Mouse (Mus musculus) heart, embryonic 15.5 days (tissue): ENCODE results near the gene Olfr1368. TPM values are rescaled to one million over a fixed set of nuclear protein-coding genes. Genes with fewer than 3 reads are reported as not detected.
A peak's percentile ranks its signal among the peaks of the same experiment; 100 is the strongest.

Source experiments
- ATAC-seq: fragments of 200-750 bp; cut with Nextera tagmentation; replicated peaks from 2 replicates; pipeline ENCODE4 v1.8.0; 2017; ENCODE audit warnings: low read depth, moderate TSS enrichment; ENCODE audit not compliant: insufficient number of reproducible peaks, insufficient read depth, low FRiP score
- H3K27ac ChIP-seq: fragments of 300-500 bp; sonication (generic); 2 replicates; pipeline ENCODE4 v1.5.1; 2015; ENCODE audit warnings: mild to moderate bottlenecking, inconsistent platforms
- H3K27me3 ChIP-seq: fragments of 300-500 bp; sonication (generic); 2 replicates; pipeline ENCODE4 v1.6.1; 2015; ENCODE audit warnings: inconsistent platforms
- H3K36me3 ChIP-seq: fragments of 300-500 bp; sonication (generic); 2 replicates; pipeline ENCODE4 v1.6.1; 2015; ENCODE audit warnings: mild to moderate bottlenecking, inconsistent platforms
- H3K4me1 ChIP-seq: fragments of 300-500 bp; sonication (generic); replicated peaks from 2 replicates; pipeline ENCODE4 v1.6.1; 2015; ENCODE audit warnings: inconsistent platforms
- H3K4me2 ChIP-seq: fragments of 300-500 bp; sonication (generic); 2 replicates; pipeline ENCODE4 v1.6.1; 2015; ENCODE audit warnings: inconsistent platforms, mild to moderate bottlenecking, moderate library complexity
- H3K4me3 ChIP-seq: fragments of 300-500 bp; sonication (generic); 2 replicates; pipeline ENCODE4 v1.5.1; 2015; ENCODE audit warnings: mild to moderate bottlenecking, inconsistent platforms
- H3K9ac ChIP-seq: fragments of 300-500 bp; sonication (generic); 2 replicates; pipeline ENCODE4 v1.6.1; 2015; ENCODE audit warnings: mild to moderate bottlenecking, inconsistent platforms
- H3K9me3 ChIP-seq: fragments of 300-500 bp; sonication (generic); replicated peaks from 2 replicates; pipeline ENCODE4 v1.6.1; 2016; ENCODE audit warnings: inconsistent platforms
- WGBS: fragments of 180-500 bp; shearing (Covaris S2); methylation state at CpG from one replicate; pipeline ENCODE4 v1.1.7; 2015; ENCODE audit warnings: mixed read lengths; 5-methylcytosine and 5-hydroxymethylcytosine counted together
- polyA plus RNA-seq: library from polyadenylated mRNA; unstranded; fragments of >200 nt; fragmentation: Nextera tagmentation; extraction: Ambion mirVana; gene quantifications from 2 replicates; pipeline ENCODE4 v1.2.1, GENCODE M21; 2015

Gene Olfr1368
- not detected in 2 replicates for polyA plus RNA-seq

- WGBS = 54% methylated on average over 4 of the region's 4 CpGs
- Histone ChIP-seq H3K9me3 (no peaks in the 10 kb centered on the region), H3K27me3 (no peaks in the 10 kb centered on the region), H3K4me2 (no peak within 1 kb of the TSS), H3K27ac (no peak within 1 kb of the TSS), H3K36me3 (no peaks in the 10 kb centered on the region), H3K4me1 (no peaks in the 10 kb centered on the region), H3K4me3 (no peak within 1 kb of the TSS), H3K9ac (no peak within 1 kb of the TSS)
- ATAC-seq = no peak
These were observed at the start of gene Olfr1368 for GRCm38 (mm10) chr13:21145767-21146166. Olfr1368 (minus strand) TSS chr13:21145867.

GRCm38 (mm10) chr13:21185521-21185920 is 39.9 kb upstream of the Olfr1368 start:
- Histone ChIP-seq H3K4me2 (no peak overlapping the region), H3K9me3 (no peaks in the 10 kb centered on the region), H3K27me3 (no peaks in the 10 kb centered on the region), H3K4me1 (peaks cover 22% of the 10 kb centered on the region), H3K9ac (no peak overlapping the region), H3K4me3 (no peak overlapping the region), H3K36me3 (peaks cover 81% of the 10 kb centered on the region), H3K27ac (no peak overlapping the region)
- ATAC-seq = no peak
- WGBS = 73% methylated on average over 4 of the region's 4 CpGs

GRCm38 (mm10) chr13:21183661-21184060 is 38.0 kb upstream of the Olfr1368 start:
- H3K4me3 ChIP-seq = no peak overlapping the region
- H3K27ac ChIP-seq = no peak overlapping the region
- H3K27me3 ChIP-seq = no peaks in the 10 kb centered on the region
- no peaks in the 10 kb centered on the region for H3K9me3 ChIP-seq
- no peak overlapping the region for H3K9ac ChIP-seq
- peaks cover 27% of the 10 kb centered on the region for H3K4me1 ChIP-seq
- WGBS = 82% methylated on average over 7 of the region's 7 CpGs
- H3K4me2 ChIP-seq = no peak overlapping the region
- H3K36me3 ChIP-seq = peaks cover 62% of the 10 kb centered on the region
- no peak for ATAC-seq

GRCm38 (mm10) chr13:21183066-21183465 is 37.4 kb upstream of the Olfr1368 start:
- WGBS = 90% methylated on average over 6 of the region's 6 CpGs
- peaks cover 56% of the 10 kb centered on the region for H3K36me3 ChIP-seq
- H3K4me2 ChIP-seq = no peak overlapping the region
- peaks cover 31% of the 10 kb centered on the region for H3K4me1 ChIP-seq
- no peak overlapping the region for H3K9ac ChIP-seq
- no peak overlapping the region for H3K4me3 ChIP-seq
- H3K27ac ChIP-seq = no peak overlapping the region
- no peaks in the 10 kb centered on the region for H3K27me3 ChIP-seq
- no peak for ATAC-seq
- H3K9me3 ChIP-seq = no peaks in the 10 kb centered on the region

GRCm38 (mm10) chr13:21181996-21182395 is 36.3 kb upstream of the Olfr1368 start:
- Histone ChIP-seq H3K4me2 (peak overlapping the region; percentile 88), H3K4me3 (peak overlapping the region; percentile 86), H3K27me3 (no peaks in the 10 kb centered on the region), H3K9ac (peak overlapping the region; percentile 92; the same call in 1 of the 2 replicates), H3K27ac (no peak overlapping the region), H3K4me1 (peaks cover 31% of the 10 kb centered on the region), H3K9me3 (no peaks in the 10 kb centered on the region), H3K36me3 (peaks cover 46% of the 10 kb centered on the region)
- ATAC-seq = no peak
- WGBS = 69% methylated on average over 7 of the region's 7 CpGs

GRCm38 (mm10) chr13:21180551-21181530 is 35.2 kb upstream of the Olfr1368 start:
- Histone ChIP-seq H3K4me3 (peak overlapping the region; percentile 86), H3K9me3 (no peaks in the 10 kb centered on the region), H3K4me1 (peaks cover 31% of the 10 kb centered on the region), H3K27me3 (no peaks in the 10 kb centered on the region), H3K36me3 (peaks cover 37% of the 10 kb centered on the region), H3K27ac (peak overlapping the region; percentile 97), H3K4me2 (peak overlapping the region; percentile 88), H3K9ac (peak overlapping the region; percentile 92)
- WGBS = under 1% methylated on average over 71 of the region's 71 CpGs
- ATAC-seq = peak; percentile 41

- Histone ChIP-seq H3K4me3 (peak overlapping the region; percentile 86), H3K27me3 (no peaks in the 10 kb centered on the region), H3K4me2 (peak overlapping the region; percentile 88), H3K36me3 (peaks cover 28% of the 10 kb centered on the region), H3K9ac (peak overlapping the region; percentile 92), H3K4me1 (peaks cover 28% of the 10 kb centered on the region), H3K9me3 (no peaks in the 10 kb centered on the region), H3K27ac (peak overlapping the region; percentile 97)
- ATAC-seq = peak; percentile 95
- WGBS = under 1% methylated on average over 80 of the region's 80 CpGs
These were observed 34.3 kb upstream of the Olfr1368 start for GRCm38 (mm10) chr13:21179724-21180550.

- H3K27me3 ChIP-seq = no peaks in the 10 kb centered on the region
- WGBS = under 1% methylated on average over 15 of the region's 15 CpGs
- peak within 1 kb of the TSS; percentile 97 for H3K27ac ChIP-seq
- peak within 1 kb of the TSS; percentile 86 for H3K4me3 ChIP-seq
- no peak; the same call in 1 of the 2 replicates for ATAC-seq
- peaks cover 28% of the 10 kb centered on the region for H3K4me1 ChIP-seq
- H3K9ac ChIP-seq = peak within 1 kb of the TSS; percentile 92
- peak within 1 kb of the TSS; percentile 88 for H3K4me2 ChIP-seq
- peaks cover 22% of the 10 kb centered on the region for H3K36me3 ChIP-seq
- no peaks in the 10 kb centered on the region for H3K9me3 ChIP-seq
These were observed 33.7 kb upstream of the Olfr1368 start, which contains the start of gene Trim27 for GRCm38 (mm10) chr13:21179367-21179723. Trim27 (plus strand) TSS chr13:21179445.

GRCm38 (mm10) chr13:21178364-21178763 is 32.7 kb upstream of the Olfr1368 start:
- Histone ChIP-seq H3K27ac (no peak overlapping the region), H3K4me3 (no peak overlapping the region; the same call in 1 of the 2 replicates), H3K4me2 (peak overlapping the region; percentile 88; the same call in 1 of the 2 replicates), H3K36me3 (peaks cover 12% of the 10 kb centered on the region), H3K4me1 (peaks cover 24% of the 10 kb centered on the region), H3K9ac (no peak overlapping the region), H3K27me3 (no peaks in the 10 kb centered on the region), H3K9me3 (no peaks in the 10 kb centered on the region)
- no peak for ATAC-seq
- 79% methylated on average over 5 of the region's 5 CpGs for WGBS

- no peaks in the 10 kb centered on the region for H3K9me3 ChIP-seq
- no peak overlapping the region for H3K4me2 ChIP-seq
- whole genome bisulfite sequencing = 63% methylated on average over 5 of the region's 5 CpGs
- no peak overlapping the region for H3K27ac ChIP-seq
- peaks cover 25% of the 10 kb centered on the region for H3K4me1 ChIP-seq
- H3K27me3 ChIP-seq = no peaks in the 10 kb centered on the region
- no peak overlapping the region for H3K9ac ChIP-seq
- peaks cover 5% of the 10 kb centered on the region; the same call in 1 of the 2 replicates for H3K36me3 ChIP-seq
- H3K4me3 ChIP-seq = no peak overlapping the region
- ATAC-seq = no peak
These were observed 32.0 kb upstream of the Olfr1368 start for GRCm38 (mm10) chr13:21177657-21178056.

- Histone ChIP-seq H3K9me3 (no peaks in the 10 kb centered on the region), H3K4me1 (peaks cover 20% of the 10 kb centered on the region), H3K4me2 (no peak overlapping the region), H3K36me3 (no peaks in the 10 kb centered on the region), H3K4me3 (no peak overlapping the region), H3K9ac (no peak overlapping the region), H3K27ac (no peak overlapping the region), H3K27me3 (no peaks in the 10 kb centered on the region)
- WGBS = 75% methylated on average over 11 of the region's 11 CpGs
- ATAC-seq = no peak
These were observed 31.1 kb upstream of the Olfr1368 start for GRCm38 (mm10) chr13:21176733-21177132.
